Mouse (Mus musculus): Measurements from ENCODE around the gene Lcor.

The Lcor gene

GRCm38 (mm10) chr19:41474943-41475342 lies 7.5 kb upstream of the Lcor start:
- intact Hi-C loops (cut with DNase I) = no loop called here

- intact Hi-C loops (cut with DNase I) = no loop called here
Measured at GRCm38 (mm10) chr19:41476530-41477249, 5.7 kb upstream of the Lcor start.

GRCm38 (mm10) chr19:41481030-41481886 lies 1.2 kb upstream of the Lcor start:
- intact Hi-C loops (cut with DNase I) = loop anchor here (5.0 kb wide), 1 partner anchor 164 kb away; no protein-coding TSS in a partner anchor

- intact Hi-C loops (cut with DNase I) = loop anchor here (5.0 kb wide), 1 partner anchor 165 kb away; no protein-coding TSS in a partner anchor
Measured at GRCm38 (mm10) chr19:41481887-41482189, 599 bp upstream of the Lcor start.

- intact Hi-C loops (cut with DNase I) = loop anchor here (5.0 kb wide), 1 partner anchor 166 kb away; no protein-coding TSS in a partner anchor
Measured at GRCm38 (mm10) chr19:41482909-41483444, 540 bp downstream of the Lcor start.

DNA sequence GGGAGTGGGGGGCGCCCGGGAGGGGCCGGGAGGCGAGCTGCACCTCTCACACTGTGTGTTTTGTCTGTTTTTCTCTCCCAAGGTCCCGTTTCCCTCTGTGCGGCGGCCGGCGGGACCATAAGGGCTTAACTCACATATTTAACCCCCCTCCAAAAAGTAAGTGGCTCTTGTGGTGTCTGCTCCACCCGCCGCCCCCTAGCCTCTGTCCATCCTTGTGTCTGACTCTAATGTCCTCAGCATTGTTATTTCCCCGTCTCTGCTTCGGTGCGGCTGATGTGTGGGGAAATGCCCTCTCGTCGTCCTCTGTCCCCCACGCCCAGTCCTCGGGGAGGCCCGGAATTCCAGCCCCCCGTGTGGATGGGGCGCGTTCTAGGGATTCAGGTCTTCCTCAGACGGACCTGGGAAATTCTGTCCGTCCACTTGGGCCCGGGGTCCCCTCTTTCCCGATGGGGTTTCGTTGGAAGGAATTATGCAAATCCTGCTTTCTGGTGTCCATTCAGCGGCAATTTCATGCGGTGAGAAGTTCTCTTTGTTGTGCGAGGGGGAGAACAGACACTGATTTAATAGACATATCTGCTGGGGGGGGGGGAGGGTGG lies 1.1 kb downstream of the Lcor start:
- intact Hi-C loops (cut with DNase I) = loop anchor here (5.0 kb wide), 1 partner anchor 166 kb away; no protein-coding TSS in a partner anchor

DNA sequence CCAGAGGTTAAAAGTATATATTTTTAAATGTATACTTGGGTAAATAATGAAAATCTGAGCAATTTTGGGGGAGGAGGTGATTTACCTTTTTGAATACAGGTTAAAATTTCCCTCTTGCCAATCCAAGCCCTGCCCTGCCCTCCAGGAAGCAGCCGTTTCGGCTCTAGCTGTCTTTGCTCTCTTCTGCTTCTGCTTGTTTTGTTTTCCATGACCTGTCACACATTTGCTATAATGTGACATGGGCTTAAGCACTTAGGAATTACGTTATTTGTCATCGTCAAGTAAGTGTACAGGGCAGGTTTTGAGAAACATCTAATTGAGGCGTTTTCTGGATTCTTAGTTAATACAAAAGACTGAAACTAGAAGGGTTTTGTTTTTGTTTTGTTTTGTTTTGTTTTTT lies 1.9 kb downstream of the Lcor start:
- intact Hi-C loops (cut with DNase I) = loop anchor here (5.0 kb wide), 1 partner anchor 167 kb away; no protein-coding TSS in a partner anchor

DNA sequence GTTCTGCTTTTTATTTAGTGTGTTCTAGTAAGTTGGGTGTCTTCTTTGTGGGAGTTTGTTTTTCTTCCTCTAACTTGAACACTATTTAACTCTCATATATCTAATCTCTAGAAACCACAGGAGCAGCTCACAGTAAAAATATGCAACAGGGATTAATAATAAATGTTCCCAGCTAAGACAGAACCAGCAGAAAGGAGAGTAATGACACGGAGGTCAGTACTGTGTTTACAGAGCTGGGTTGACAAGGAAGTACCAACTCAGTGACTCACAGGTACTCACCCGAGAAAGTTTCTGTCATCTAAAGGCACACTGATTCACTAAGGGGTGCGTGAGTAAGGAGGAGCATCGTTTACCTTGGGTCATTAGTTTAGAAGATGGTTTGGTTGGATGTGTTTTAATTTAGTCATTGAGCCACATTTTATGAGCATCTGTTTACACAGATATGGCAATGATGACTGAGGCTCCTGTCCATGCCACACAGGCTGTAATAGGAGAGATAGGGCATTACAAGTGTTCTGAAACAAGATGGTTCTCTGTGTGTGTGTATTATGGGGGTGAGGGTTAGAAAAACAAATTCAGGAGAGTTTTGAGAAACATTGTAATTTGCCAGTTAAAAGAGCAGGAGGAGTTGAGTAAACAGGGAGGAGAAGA lies 13.1 kb downstream of the Lcor start:
- intact Hi-C loops (cut with DNase I) = no loop called here

DNA sequence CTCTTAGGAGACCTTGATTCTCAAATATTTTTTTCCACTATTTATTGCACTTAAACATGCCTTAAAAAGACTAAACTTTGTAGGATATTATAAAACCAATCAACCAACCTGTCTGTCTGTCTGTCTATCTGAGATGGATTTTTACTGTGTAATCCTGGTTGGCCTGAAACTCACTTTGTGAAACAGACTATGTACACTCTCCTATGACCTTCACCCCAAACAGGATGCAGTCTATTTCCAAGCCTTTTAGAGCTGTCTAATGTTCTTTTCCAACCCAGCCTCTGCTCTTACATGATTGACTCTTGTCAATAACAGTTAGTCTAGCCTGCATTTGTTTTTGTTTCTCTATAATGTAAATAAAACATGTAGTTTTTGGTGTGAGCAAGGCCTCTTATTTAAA lies 13.6 kb downstream of the Lcor start:
- intact Hi-C loops (cut with DNase I) = no loop called here

GRCm38 (mm10) chr19:41507872-41508271 lies 25.4 kb downstream of the Lcor start:
- intact Hi-C loops (cut with DNase I) = no loop called here

DNA sequence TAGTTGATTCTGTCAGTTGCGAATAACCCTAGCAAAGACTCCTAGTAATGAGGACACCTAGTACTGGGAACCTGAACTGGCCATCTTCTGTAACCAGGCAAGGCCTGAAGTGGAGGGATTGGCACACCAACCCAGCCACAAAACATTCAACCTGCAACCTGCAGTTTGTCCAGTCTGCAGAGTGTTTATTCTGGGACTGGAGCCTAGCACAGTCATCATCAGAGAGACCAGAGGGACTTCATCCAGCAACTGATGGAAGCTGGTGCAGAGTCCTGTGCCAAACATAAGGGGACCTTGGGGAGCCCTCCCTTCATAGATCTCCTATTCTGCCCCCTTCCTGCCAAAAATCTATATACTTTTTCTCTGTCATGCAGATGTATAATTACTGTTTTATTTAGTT lies 32.4 kb downstream of the Lcor start:
- intact Hi-C loops (cut with DNase I) = no loop called here

- intact Hi-C loops (cut with DNase I) = no loop called here
Measured at GRCm38 (mm10) chr19:41515549-41515948, 33.1 kb downstream of the Lcor start.

- intact Hi-C loops (cut with DNase I) = no loop called here
Measured at GRCm38 (mm10) chr19:41517006-41517405, 34.6 kb downstream of the Lcor start.

GRCm38 (mm10) chr19:41519121-41519520 lies 36.7 kb downstream of the Lcor start:
- intact Hi-C loops (cut with DNase I) = no loop called here

- intact Hi-C loops (cut with DNase I) = no loop called here
Measured at GRCm38 (mm10) chr19:41522246-41522645, 39.8 kb downstream of the Lcor start.

DNA sequence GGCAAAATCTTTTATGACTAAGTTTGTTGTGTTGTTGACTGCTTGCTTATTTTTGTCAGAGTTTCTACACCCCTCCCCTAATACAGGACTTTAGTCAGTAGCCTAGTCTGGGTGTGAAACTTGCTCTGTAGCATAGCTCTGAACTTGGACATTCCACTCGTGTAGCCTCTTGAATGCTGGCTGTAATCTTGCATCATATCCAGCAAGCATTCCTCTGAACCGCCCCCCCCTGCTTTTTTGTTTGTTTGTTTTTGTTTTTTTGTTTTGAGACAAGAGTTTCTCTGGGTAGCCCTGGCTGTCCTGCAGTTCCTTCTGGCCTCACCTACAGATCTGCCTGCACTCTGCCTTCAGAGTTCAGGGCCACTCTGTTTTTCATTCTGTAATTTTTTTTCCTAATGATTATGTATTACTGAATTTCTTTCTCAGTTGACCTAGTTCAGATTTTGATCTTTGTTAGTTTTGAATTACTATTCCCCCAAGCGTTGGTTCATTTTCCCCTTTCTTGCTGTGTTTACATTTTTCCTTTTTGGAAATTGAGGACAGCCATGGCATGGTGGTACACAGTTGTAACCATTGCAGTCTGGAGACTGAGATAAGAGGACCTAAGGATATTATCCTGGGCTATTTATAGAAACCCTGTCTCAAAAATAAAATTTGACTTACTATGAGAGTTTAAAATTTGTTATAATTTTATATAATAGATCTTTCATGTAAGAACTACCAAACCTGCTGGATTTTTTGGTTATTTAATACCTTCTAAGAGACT lies 41.5 kb downstream of the Lcor start:
- intact Hi-C loops (cut with DNase I) = no loop called here

GRCm38 (mm10) chr19:41529169-41529568 lies 46.7 kb downstream of the Lcor start:
- intact Hi-C loops (cut with DNase I) = no loop called here

GRCm38 (mm10) chr19:41534021-41534420 lies 51.6 kb downstream of the Lcor start:
- intact Hi-C loops (cut with DNase I) = no loop called here

- intact Hi-C loops (cut with DNase I) = no loop called here
Measured at GRCm38 (mm10) chr19:41556981-41557380, 74.5 kb downstream of the Lcor start.

DNA sequence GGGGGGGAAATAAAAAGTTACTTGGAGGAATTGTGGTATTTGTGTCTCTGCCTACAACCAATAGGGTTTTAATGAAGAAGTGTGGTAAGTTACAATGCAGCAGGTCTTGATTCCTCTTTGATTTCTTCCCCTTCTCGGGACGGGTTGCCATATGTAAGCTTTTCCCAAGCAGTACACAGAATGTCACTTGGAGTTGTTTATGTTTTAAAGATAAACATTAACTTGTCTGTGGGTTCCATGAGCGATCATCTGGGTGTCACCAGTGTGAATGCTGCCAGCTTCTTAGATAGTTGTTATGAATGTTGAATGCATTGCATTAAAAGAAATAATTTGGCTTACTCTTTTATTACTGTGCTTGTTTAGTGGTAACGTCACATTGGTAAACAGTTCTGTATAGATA lies 75.1 kb downstream of the Lcor start:
- intact Hi-C loops (cut with DNase I) = no loop called here

All from adrenal gland (tissue).